Mouse (Mus musculus) CH12.LX (cell line): ENCODE measurements at regions not wholly inside any gene's neighbourhood (a gene's known extent, or its start where the extent isn't known, plus 50 kb on each side); places are given as distances from the start of the nearest gene placed in this dataset.

Experiments used
- CTCF ChIP-seq, 2 experiments: IDR thresholded peaks in 1 of 2; conservative IDR thresholded peaks in 1 of 2; 2 replicates each; pipeline ENCODE4 v1.5.1; 2011 to 2012; ENCODE audit warnings: low read depth in 2 of 2, low read length in 2 of 2, improper control_type of control experiment in 1 of 2, inconsistent platforms in 1 of 2, mild to moderate bottlenecking in 1 of 2, moderate library complexity in 1 of 2
- E2F4 ChIP-seq: IDR thresholded peaks from 2 replicates; pipeline ENCODE4 v1.6.1; 2011; ENCODE audit warnings: low read depth, low read length, improper control_type of control experiment; ENCODE audit not compliant: insufficient replicate concordance
- JUND ChIP-seq: conservative IDR thresholded peaks from 2 replicates; pipeline ENCODE4 v1.6.1; 2011; ENCODE audit warnings: low read depth, low read length, improper control_type of control experiment
- MAX ChIP-seq: IDR thresholded peaks from 2 replicates; pipeline ENCODE4 v1.6.1; 2011; ENCODE audit warnings: low read length, improper control_type of control experiment
- POLR2A ChIP-seq: IDR thresholded peaks from 2 replicates; pipeline ENCODE4 v1.6.1; 2011; ENCODE audit warnings: low read depth, mild to moderate bottlenecking, improper control_type of control experiment, low read length
- RCOR1 ChIP-seq: conservative IDR thresholded peaks from 2 replicates; pipeline ENCODE4 v1.6.1; 2012; ENCODE audit warnings: low read depth, mild to moderate bottlenecking, inconsistent platforms, low read length, improper control_type of control experiment
- TCF12 ChIP-seq: IDR thresholded peaks from 2 replicates; pipeline ENCODE4 v1.6.1; 2014; ENCODE audit warnings: low read depth, mild to moderate bottlenecking, inconsistent platforms, low read length, improper control_type of control experiment

DNA sequence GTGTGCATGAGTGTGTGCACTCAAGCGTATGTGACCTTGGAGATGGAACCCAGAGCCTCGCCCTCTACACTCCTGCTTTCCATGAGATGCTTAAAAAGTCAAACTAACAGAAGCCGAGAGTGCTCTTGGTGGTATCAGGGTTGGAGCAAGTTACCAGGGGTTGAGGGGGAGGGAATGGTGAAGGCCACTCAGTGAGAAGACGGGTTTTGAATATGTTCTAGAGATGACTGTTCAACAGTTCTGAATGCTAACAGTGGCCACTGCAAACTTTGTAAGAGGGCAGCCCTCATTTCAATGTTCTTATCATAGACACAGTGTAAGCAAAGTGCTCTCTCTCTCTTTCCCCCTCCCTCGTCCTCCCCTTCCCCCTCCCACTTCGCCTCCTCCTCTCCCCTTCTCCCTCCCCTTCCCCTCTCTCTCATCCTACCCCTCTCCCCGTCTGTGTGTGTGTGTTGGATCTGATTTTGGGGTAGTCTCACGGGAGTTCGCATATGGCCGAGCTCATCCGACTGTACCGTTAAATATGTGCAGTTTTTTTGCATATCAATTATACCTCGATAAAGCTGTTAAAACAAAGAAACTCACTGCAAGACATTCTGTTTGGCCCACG is 75.5 kb upstream of the 4931429L15Rik start:
- TF ChIP-seq MAX (no peak), E2F4 (no peak), RCOR1 (no peak), CTCF (conservative IDR thresholded peaks at IDR 0.05 in 1 of 2, IDR thresholded peaks at IDR 0.05 in 1 of 2; ENCODE audit: low read depth in 2 of 2, low read length in 2 of 2) (no peak), POLR2A (no peak), TCF12 (no peak), JUND (peak; percentile 51; the same call in 1 of the 2 replicates)
